Mouse (Mus musculus): ENCODE results near the gene Lmln. TPM values are rescaled to one million over a fixed set of nuclear protein-coding genes. Genes with fewer than 3 reads are reported as not detected.
"Not testable (repeated sequence)": the region's sequence is repeated elsewhere in the genome, so short reads cannot be mapped to it uniquely, and the experiment has no call there.

Lmln gene
- polyA plus RNA-seq, 1 experiment from 2014 or later, result 1.2 TPM

- H3K27ac ChIP-seq (replicated peaks; ENCODE audit: low read depth, low read length), result no peak overlapping the region
- DNase-seq (ENCODE audit: low spot score), result no peak
- H3K9me3 ChIP-seq (replicated peaks; ENCODE audit: control insufficient read depth, low read length), result no peaks in the 10 kb centered on the region
- H3K27me3 ChIP-seq (ENCODE audit: control insufficient read depth, insufficient read depth, low read length), result no peaks in the 10 kb centered on the region
- WGBS, result 92% methylated on average over 14 of the region's 14 CpGs
- no peak overlapping the region for H3K9ac ChIP-seq (replicated peaks; ENCODE audit: low read length)
- H3K4me2 ChIP-seq (ENCODE audit: low read depth, low read length), result no peak overlapping the region
- H3K36me3 ChIP-seq (replicated peaks; ENCODE audit: control insufficient read depth, insufficient read depth, low read depth, low read length), result no peaks in the 10 kb centered on the region
- no peaks in the 10 kb centered on the region for H3K4me1 ChIP-seq (ENCODE audit: control insufficient read depth, insufficient read depth, low read length)
- no peak for ATAC-seq (replicated peaks; ENCODE audit: insufficient number of reproducible peaks, low FRiP score, low TSS enrichment, low read depth)
- H3K4me3 ChIP-seq (ENCODE audit: low read depth, low read length), result no peak overlapping the region
Measured at GRCm38 (mm10) chr16:33158590-33159071, 96.3 kb downstream of the Lmln start.

GRCm38 (mm10) chr16:33159363-33159762 is 97.0 kb downstream of the Lmln start:
- no peak overlapping the region for H3K4me3 ChIP-seq (ENCODE audit: low read depth, low read length)
- no peaks in the 10 kb centered on the region for H3K27me3 ChIP-seq (ENCODE audit: control insufficient read depth, insufficient read depth, low read length)
- H3K27ac ChIP-seq (replicated peaks; ENCODE audit: low read depth, low read length), result no peak overlapping the region
- no peaks in the 10 kb centered on the region for H3K4me1 ChIP-seq (ENCODE audit: control insufficient read depth, insufficient read depth, low read length)
- 96% methylated on average over 2 of the region's 2 CpGs for WGBS
- no peaks in the 10 kb centered on the region for H3K9me3 ChIP-seq (replicated peaks; ENCODE audit: control insufficient read depth, low read length)
- DNase-seq (ENCODE audit: low spot score), result no peak
- H3K4me2 ChIP-seq (ENCODE audit: low read depth, low read length), result no peak overlapping the region
- H3K36me3 ChIP-seq (replicated peaks; ENCODE audit: control insufficient read depth, insufficient read depth, low read depth, low read length), result no peaks in the 10 kb centered on the region
- ATAC-seq (replicated peaks; ENCODE audit: insufficient number of reproducible peaks, low FRiP score, low TSS enrichment, low read depth), result no peak
- no peak overlapping the region for H3K9ac ChIP-seq (replicated peaks; ENCODE audit: low read length)

- Histone ChIP-seq H3K4me3 (ENCODE audit: low read depth, low read length) (no peak overlapping the region), H3K36me3 (replicated peaks; ENCODE audit: control insufficient read depth, insufficient read depth, low read depth, low read length) (no peaks in the 10 kb centered on the region), H3K27me3 (ENCODE audit: control insufficient read depth, insufficient read depth, low read length) (no peaks in the 10 kb centered on the region), H3K4me1 (ENCODE audit: control insufficient read depth, insufficient read depth, low read length) (no peaks in the 10 kb centered on the region), H3K27ac (replicated peaks; ENCODE audit: low read depth, low read length) (no peak overlapping the region), H3K4me2 (ENCODE audit: low read depth, low read length) (no peak overlapping the region), H3K9me3 (replicated peaks; ENCODE audit: control insufficient read depth, low read length) (no peaks in the 10 kb centered on the region), H3K9ac (replicated peaks; ENCODE audit: low read length) (no peak overlapping the region)
- ATAC-seq (replicated peaks; ENCODE audit: insufficient number of reproducible peaks, low FRiP score, low TSS enrichment, low read depth) (no peak), DNase-seq (ENCODE audit: low spot score) (no peak)
- 84% methylated on average over 13 of the region's 13 CpGs for WGBS
Measured at GRCm38 (mm10) chr16:33163330-33164090, 101.2 kb downstream of the Lmln start.

GRCm38 (mm10) chr16:33166284-33166683 is 104.0 kb downstream of the Lmln start:
- 53% methylated on average over 6 of the region's 6 CpGs for WGBS
- not testable (repeated sequence) for H3K27me3 ChIP-seq (ENCODE audit: control insufficient read depth, insufficient read depth, low read length); H3K9me3 ChIP-seq (replicated peaks; ENCODE audit: control insufficient read depth, low read length); H3K27ac ChIP-seq (replicated peaks; ENCODE audit: low read depth, low read length); H3K9ac ChIP-seq (replicated peaks; ENCODE audit: low read length); ATAC-seq (replicated peaks; ENCODE audit: insufficient number of reproducible peaks, low FRiP score, low TSS enrichment, low read depth); H3K4me3 ChIP-seq (ENCODE audit: low read depth, low read length); H3K4me2 ChIP-seq (ENCODE audit: low read depth, low read length); H3K4me1 ChIP-seq (ENCODE audit: control insufficient read depth, insufficient read depth, low read length); H3K36me3 ChIP-seq (replicated peaks; ENCODE audit: control insufficient read depth, insufficient read depth, low read depth, low read length)
- peak; percentile 64 for DNase-seq (ENCODE audit: low spot score)

GRCm38 (mm10) chr16:33167537-33167936 is 105.2 kb downstream of the Lmln start:
- DNase-seq (ENCODE audit: low spot score), result no peak
- 41% methylated on average over 5 of the region's 5 CpGs for WGBS
- H3K36me3 ChIP-seq (replicated peaks; ENCODE audit: control insufficient read depth, insufficient read depth, low read depth, low read length), result no peaks in the 10 kb centered on the region
- H3K4me1 ChIP-seq (ENCODE audit: control insufficient read depth, insufficient read depth, low read length), result no peaks in the 10 kb centered on the region
- ATAC-seq (replicated peaks; ENCODE audit: insufficient number of reproducible peaks, low FRiP score, low TSS enrichment, low read depth), result no peak
- no peak overlapping the region for H3K27ac ChIP-seq (replicated peaks; ENCODE audit: low read depth, low read length)
- no peak overlapping the region for H3K9ac ChIP-seq (replicated peaks; ENCODE audit: low read length)
- no peaks in the 10 kb centered on the region for H3K9me3 ChIP-seq (replicated peaks; ENCODE audit: control insufficient read depth, low read length)
- H3K4me3 ChIP-seq (ENCODE audit: low read depth, low read length), result no peak overlapping the region
- no peaks in the 10 kb centered on the region for H3K27me3 ChIP-seq (ENCODE audit: control insufficient read depth, insufficient read depth, low read length)
- no peak overlapping the region for H3K4me2 ChIP-seq (ENCODE audit: low read depth, low read length)

GRCm38 (mm10) chr16:33169471-33170034 is 107.2 kb downstream of the Lmln start:
- H3K27ac ChIP-seq (replicated peaks; ENCODE audit: low read depth, low read length), result no peak overlapping the region
- no peaks in the 10 kb centered on the region for H3K9me3 ChIP-seq (replicated peaks; ENCODE audit: control insufficient read depth, low read length)
- no peak for ATAC-seq (replicated peaks; ENCODE audit: insufficient number of reproducible peaks, low FRiP score, low TSS enrichment, low read depth)
- H3K4me3 ChIP-seq (ENCODE audit: low read depth, low read length), result no peak overlapping the region
- no peak overlapping the region for H3K4me2 ChIP-seq (ENCODE audit: low read depth, low read length)
- no peaks in the 10 kb centered on the region for H3K4me1 ChIP-seq (ENCODE audit: control insufficient read depth, insufficient read depth, low read length)
- H3K9ac ChIP-seq (replicated peaks; ENCODE audit: low read length), result no peak overlapping the region
- no peaks in the 10 kb centered on the region for H3K27me3 ChIP-seq (ENCODE audit: control insufficient read depth, insufficient read depth, low read length)
- no peaks in the 10 kb centered on the region for H3K36me3 ChIP-seq (replicated peaks; ENCODE audit: control insufficient read depth, insufficient read depth, low read depth, low read length)
- 77% methylated on average over 8 of the region's 8 CpGs for WGBS
- DNase-seq (ENCODE audit: low spot score), result no peak

- H3K27ac ChIP-seq (replicated peaks; ENCODE audit: low read depth, low read length), result no peak overlapping the region
- no peaks in the 10 kb centered on the region for H3K27me3 ChIP-seq (ENCODE audit: control insufficient read depth, insufficient read depth, low read length)
- no peaks in the 10 kb centered on the region for H3K36me3 ChIP-seq (replicated peaks; ENCODE audit: control insufficient read depth, insufficient read depth, low read depth, low read length)
- DNase-seq (ENCODE audit: low spot score) (no peak), ATAC-seq (replicated peaks; ENCODE audit: insufficient number of reproducible peaks, low FRiP score, low TSS enrichment, low read depth) (no peak)
- no peak overlapping the region for H3K4me2 ChIP-seq (ENCODE audit: low read depth, low read length)
- WGBS, result 68% methylated on average over 9 of the region's 9 CpGs
- H3K4me1 ChIP-seq (ENCODE audit: control insufficient read depth, insufficient read depth, low read length), result no peaks in the 10 kb centered on the region
- H3K9ac ChIP-seq (replicated peaks; ENCODE audit: low read length), result no peak overlapping the region
- H3K9me3 ChIP-seq (replicated peaks; ENCODE audit: control insufficient read depth, low read length), result no peaks in the 10 kb centered on the region
- no peak overlapping the region for H3K4me3 ChIP-seq (ENCODE audit: low read depth, low read length)
Measured at GRCm38 (mm10) chr16:33170716-33171587, 108.6 kb downstream of the Lmln start.
